Mouse (Mus musculus): ENCODE measurements around the gene Zfp618. TPM values are rescaled to one million over a fixed set of nuclear protein-coding genes. Genes with fewer than 3 reads are reported as not detected.

The Zfp618 gene
- polyA plus RNA-seq, 1 experiment from 2014 or later: 29.7 TPM

DNA sequence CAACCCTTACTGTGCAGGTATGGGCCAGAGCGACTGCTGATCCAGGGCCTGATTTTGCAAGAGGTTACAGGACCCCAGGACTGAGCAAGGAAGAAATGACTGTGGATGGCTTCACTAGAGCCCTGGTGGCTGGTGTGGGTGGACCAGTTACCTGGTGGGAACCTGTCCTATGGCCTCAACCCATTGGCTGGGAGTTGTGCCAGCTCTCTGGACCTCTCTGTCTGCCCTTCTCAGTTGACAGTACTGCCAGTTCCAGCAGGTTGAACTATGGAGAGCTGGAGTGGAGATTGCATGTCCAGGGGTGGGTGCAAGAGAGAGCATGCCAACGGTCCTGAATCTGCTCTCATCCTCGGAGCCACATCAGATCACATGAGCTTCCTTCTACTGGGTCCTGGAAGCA, 60.9 kb downstream of the Zfp618 start:
- DNase-seq (ENCODE audit: low spot score) (no peak), ATAC-seq (ENCODE audit: insufficient number of reproducible peaks, low FRiP score, low TSS enrichment, low read depth) (no peak)
- Histone ChIP-seq H3K36me3 (ENCODE audit: control insufficient read depth, insufficient read depth, low read length) (no peaks in the 10 kb centered on the region), H3K27ac (replicated peaks; ENCODE audit: low read depth, low read length) (no peak overlapping the region), H3K4me2 (ENCODE audit: low read depth, severe bottlenecking) (no peak overlapping the region), H3K4me3 (ENCODE audit: low read depth, low read length) (no peak overlapping the region), H3K9me3 (ENCODE audit: control insufficient read depth, low read length) (no peaks in the 10 kb centered on the region), H3K4me1 (ENCODE audit: control insufficient read depth, insufficient read depth, low read length) (peaks cover 2% of the 10 kb centered on the region; the same call in 1 of the 2 replicates), H3K27me3 (ENCODE audit: control insufficient read depth, insufficient read depth, low read length) (no peaks in the 10 kb centered on the region), H3K9ac (ENCODE audit: low read length) (no peak overlapping the region)
- WGBS: 89% methylated on average over 3 of the region's 3 CpGs

GRCm38 (mm10) chr4:63027451-63027850, 62.1 kb downstream of the Zfp618 start:
- no peaks in the 10 kb centered on the region for H3K9me3 ChIP-seq (ENCODE audit: control insufficient read depth, low read length)
- H3K4me1 ChIP-seq (ENCODE audit: control insufficient read depth, insufficient read depth, low read length): no peaks in the 10 kb centered on the region; the same call in 1 of the 2 replicates
- no peaks in the 10 kb centered on the region for H3K27me3 ChIP-seq (ENCODE audit: control insufficient read depth, insufficient read depth, low read length)
- no peak overlapping the region for H3K4me2 ChIP-seq (ENCODE audit: low read depth, severe bottlenecking)
- H3K9ac ChIP-seq (ENCODE audit: low read length): no peak overlapping the region
- H3K4me3 ChIP-seq (ENCODE audit: low read depth, low read length): no peak overlapping the region
- ATAC-seq (ENCODE audit: insufficient number of reproducible peaks, low FRiP score, low TSS enrichment, low read depth) (no peak), DNase-seq (ENCODE audit: low spot score) (no peak)
- no peak overlapping the region for H3K27ac ChIP-seq (replicated peaks; ENCODE audit: low read depth, low read length)
- H3K36me3 ChIP-seq (ENCODE audit: control insufficient read depth, insufficient read depth, low read length): no peaks in the 10 kb centered on the region

- Histone ChIP-seq H3K27ac (replicated peaks; ENCODE audit: low read depth, low read length) (no peak overlapping the region), H3K27me3 (ENCODE audit: control insufficient read depth, insufficient read depth, low read length) (no peaks in the 10 kb centered on the region), H3K36me3 (ENCODE audit: control insufficient read depth, insufficient read depth, low read length) (no peaks in the 10 kb centered on the region), H3K4me2 (ENCODE audit: low read depth, severe bottlenecking) (no peak overlapping the region), H3K9me3 (ENCODE audit: control insufficient read depth, low read length) (no peaks in the 10 kb centered on the region), H3K4me3 (ENCODE audit: low read depth, low read length) (no peak overlapping the region), H3K4me1 (ENCODE audit: control insufficient read depth, insufficient read depth, low read length) (peaks cover 5% of the 10 kb centered on the region), H3K9ac (ENCODE audit: low read length) (no peak overlapping the region)
- DNase-seq (ENCODE audit: low spot score) (no peak), ATAC-seq (ENCODE audit: insufficient number of reproducible peaks, low FRiP score, low TSS enrichment, low read depth) (no peak)
- 24% methylated on average over 5 of the region's 5 CpGs for WGBS
These were observed 64.8 kb downstream of the Zfp618 start for GRCm38 (mm10) chr4:63030157-63030556.

DNA sequence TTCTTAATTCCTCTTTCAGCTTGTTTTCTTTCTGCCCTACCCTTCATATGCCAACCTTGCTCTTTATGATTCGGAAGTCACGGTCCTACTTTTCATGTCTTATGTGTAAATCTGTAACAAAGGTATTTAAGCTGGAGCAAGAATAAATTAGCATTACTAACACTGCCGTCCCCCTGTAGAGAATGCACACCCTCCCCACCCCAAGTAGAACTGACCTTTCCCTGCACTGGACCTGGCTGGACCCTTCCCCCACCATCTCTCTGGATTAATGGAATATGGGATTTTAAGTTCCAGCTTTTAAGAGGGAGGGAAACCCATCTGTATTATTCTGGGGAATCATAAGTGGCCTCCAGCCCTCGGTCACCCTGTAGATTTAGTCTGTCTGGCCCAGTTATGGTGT, 65.9 kb downstream of the Zfp618 start:
- ATAC-seq (ENCODE audit: insufficient number of reproducible peaks, low FRiP score, low TSS enrichment, low read depth) (no peak), DNase-seq (ENCODE audit: low spot score) (no peak)
- Histone ChIP-seq H3K9me3 (ENCODE audit: control insufficient read depth, low read length) (no peaks in the 10 kb centered on the region), H3K27ac (replicated peaks; ENCODE audit: low read depth, low read length) (no peak overlapping the region), H3K27me3 (ENCODE audit: control insufficient read depth, insufficient read depth, low read length) (no peaks in the 10 kb centered on the region), H3K9ac (ENCODE audit: low read length) (no peak overlapping the region), H3K36me3 (ENCODE audit: control insufficient read depth, insufficient read depth, low read length) (no peaks in the 10 kb centered on the region), H3K4me1 (ENCODE audit: control insufficient read depth, insufficient read depth, low read length) (peaks cover 5% of the 10 kb centered on the region), H3K4me3 (ENCODE audit: low read depth, low read length) (no peak overlapping the region), H3K4me2 (ENCODE audit: low read depth, severe bottlenecking) (no peak overlapping the region)
- WGBS: 87% methylated on average over 4 of the region's 4 CpGs

- Histone ChIP-seq H3K4me1 (ENCODE audit: control insufficient read depth, insufficient read depth, low read length) (peaks cover 9% of the 10 kb centered on the region), H3K4me3 (ENCODE audit: low read depth, low read length) (no peak overlapping the region), H3K27ac (replicated peaks; ENCODE audit: low read depth, low read length) (no peak overlapping the region), H3K36me3 (ENCODE audit: control insufficient read depth, insufficient read depth, low read length) (no peaks in the 10 kb centered on the region), H3K27me3 (ENCODE audit: control insufficient read depth, insufficient read depth, low read length) (no peaks in the 10 kb centered on the region), H3K9ac (ENCODE audit: low read length) (no peak overlapping the region), H3K9me3 (ENCODE audit: control insufficient read depth, low read length) (no peaks in the 10 kb centered on the region), H3K4me2 (ENCODE audit: low read depth, severe bottlenecking) (no peak overlapping the region)
- WGBS: 70% methylated on average over 9 of the region's 9 CpGs
- DNase-seq (ENCODE audit: low spot score) (no peak), ATAC-seq (ENCODE audit: insufficient number of reproducible peaks, low FRiP score, low TSS enrichment, low read depth) (no peak)
These were observed 67.2 kb downstream of the Zfp618 start for GRCm38 (mm10) chr4:63032581-63033006.

- no peak for ATAC-seq (ENCODE audit: insufficient number of reproducible peaks, low FRiP score, low TSS enrichment, low read depth)
- no peak overlapping the region for H3K27ac ChIP-seq (replicated peaks; ENCODE audit: low read depth, low read length)
- no peak for DNase-seq (ENCODE audit: low spot score)
- H3K4me2 ChIP-seq (ENCODE audit: low read depth, severe bottlenecking): no peak overlapping the region
- H3K36me3 ChIP-seq (ENCODE audit: control insufficient read depth, insufficient read depth, low read length): no peaks in the 10 kb centered on the region
- WGBS: 60% methylated on average over 5 of the region's 5 CpGs
- no peaks in the 10 kb centered on the region for H3K27me3 ChIP-seq (ENCODE audit: control insufficient read depth, insufficient read depth, low read length)
- H3K4me3 ChIP-seq (ENCODE audit: low read depth, low read length): no peak overlapping the region
- no peak overlapping the region for H3K9ac ChIP-seq (ENCODE audit: low read length)
- peaks cover 9% of the 10 kb centered on the region for H3K4me1 ChIP-seq (ENCODE audit: control insufficient read depth, insufficient read depth, low read length)
- no peaks in the 10 kb centered on the region for H3K9me3 ChIP-seq (ENCODE audit: control insufficient read depth, low read length)
These were observed 68.4 kb downstream of the Zfp618 start for GRCm38 (mm10) chr4:63033724-63034123.

DNA sequence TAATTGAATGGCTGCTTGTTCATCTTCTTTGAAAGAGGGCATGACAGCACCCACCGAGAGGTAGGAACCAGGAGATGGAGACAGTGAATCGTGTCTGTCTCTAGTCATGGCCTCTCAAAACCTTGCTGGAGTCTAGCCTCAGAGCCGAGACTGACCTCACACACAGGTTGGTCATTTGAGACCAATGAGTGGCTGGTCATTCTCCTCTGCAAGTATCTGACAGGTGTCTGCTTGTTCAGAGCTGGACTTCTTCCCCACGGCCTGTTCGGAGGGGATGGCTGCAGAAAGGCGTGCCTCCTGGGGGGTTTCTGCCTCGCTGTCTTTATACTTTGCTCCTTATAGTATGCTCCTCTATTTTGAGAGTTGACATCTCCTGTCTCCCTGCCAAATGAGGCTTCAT, 70.6 kb downstream of the Zfp618 start:
- no peak overlapping the region for H3K4me2 ChIP-seq (ENCODE audit: low read depth, severe bottlenecking)
- no peak overlapping the region for H3K27ac ChIP-seq (replicated peaks; ENCODE audit: low read depth, low read length)
- H3K4me3 ChIP-seq (ENCODE audit: low read depth, low read length): no peak overlapping the region
- no peaks in the 10 kb centered on the region for H3K27me3 ChIP-seq (ENCODE audit: control insufficient read depth, insufficient read depth, low read length)
- WGBS: 90% methylated on average over 7 of the region's 7 CpGs
- ATAC-seq (ENCODE audit: insufficient number of reproducible peaks, low FRiP score, low TSS enrichment, low read depth) (no peak), DNase-seq (ENCODE audit: low spot score) (no peak)
- H3K4me1 ChIP-seq (ENCODE audit: control insufficient read depth, insufficient read depth, low read length): peaks cover 9% of the 10 kb centered on the region
- H3K9ac ChIP-seq (ENCODE audit: low read length): no peak overlapping the region
- H3K9me3 ChIP-seq (ENCODE audit: control insufficient read depth, low read length): no peaks in the 10 kb centered on the region
- peaks cover 2% of the 10 kb centered on the region; the same call in 1 of the 2 replicates for H3K36me3 ChIP-seq (ENCODE audit: control insufficient read depth, insufficient read depth, low read length)

- WGBS: 92% methylated on average over 5 of the region's 5 CpGs
- no peak overlapping the region for H3K4me2 ChIP-seq (ENCODE audit: low read depth, severe bottlenecking)
- no peak overlapping the region for H3K4me3 ChIP-seq (ENCODE audit: low read depth, low read length)
- peaks cover 9% of the 10 kb centered on the region for H3K4me1 ChIP-seq (ENCODE audit: control insufficient read depth, insufficient read depth, low read length)
- peaks cover 2% of the 10 kb centered on the region; the same call in 1 of the 2 replicates for H3K36me3 ChIP-seq (ENCODE audit: control insufficient read depth, insufficient read depth, low read length)
- no peaks in the 10 kb centered on the region for H3K27me3 ChIP-seq (ENCODE audit: control insufficient read depth, insufficient read depth, low read length)
- ATAC-seq (ENCODE audit: insufficient number of reproducible peaks, low FRiP score, low TSS enrichment, low read depth) (no peak), DNase-seq (ENCODE audit: low spot score) (no peak)
- no peak overlapping the region for H3K27ac ChIP-seq (replicated peaks; ENCODE audit: low read depth, low read length)
- no peak overlapping the region for H3K9ac ChIP-seq (ENCODE audit: low read length)
- no peaks in the 10 kb centered on the region for H3K9me3 ChIP-seq (ENCODE audit: control insufficient read depth, low read length)
These were observed 71.4 kb downstream of the Zfp618 start for GRCm38 (mm10) chr4:63036790-63037189.

DNA sequence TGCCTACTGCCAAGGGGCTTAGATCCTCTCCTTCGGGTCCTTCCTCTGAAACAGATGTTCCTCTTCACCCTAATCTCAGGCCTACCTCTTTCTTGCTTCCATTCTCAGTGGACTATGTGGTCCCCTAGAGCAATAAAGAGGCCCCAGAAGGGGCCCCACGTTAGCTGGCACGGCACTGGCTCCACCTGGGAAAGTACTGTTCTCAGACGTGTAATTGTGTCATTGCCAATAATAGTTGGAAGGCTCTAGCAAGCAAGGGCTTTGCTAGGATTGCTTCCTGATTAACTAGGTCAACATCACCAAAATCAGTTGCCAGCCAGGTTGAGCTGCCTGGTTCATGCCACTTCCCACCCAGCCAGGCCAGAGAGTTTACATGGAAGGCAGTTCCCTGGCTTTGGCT, 72.2 kb downstream of the Zfp618 start:
- Histone ChIP-seq H3K36me3 (ENCODE audit: control insufficient read depth, insufficient read depth, low read length) (peaks cover 2% of the 10 kb centered on the region; the same call in 1 of the 2 replicates), H3K27me3 (ENCODE audit: control insufficient read depth, insufficient read depth, low read length) (no peaks in the 10 kb centered on the region), H3K27ac (replicated peaks; ENCODE audit: low read depth, low read length) (no peak overlapping the region), H3K4me3 (ENCODE audit: low read depth, low read length) (no peak overlapping the region), H3K9me3 (ENCODE audit: control insufficient read depth, low read length) (no peaks in the 10 kb centered on the region), H3K9ac (ENCODE audit: low read length) (no peak overlapping the region), H3K4me2 (ENCODE audit: low read depth, severe bottlenecking) (no peak overlapping the region), H3K4me1 (ENCODE audit: control insufficient read depth, insufficient read depth, low read length) (peaks cover 9% of the 10 kb centered on the region)
- WGBS: 71% methylated on average over 4 of the region's 4 CpGs
- ATAC-seq (ENCODE audit: insufficient number of reproducible peaks, low FRiP score, low TSS enrichment, low read depth): no peak
- DNase-seq (ENCODE audit: low spot score): no peak

Data from limb, embryonic 11.5 days (tissue).